Mouse (Mus musculus) liver, embryonic 14.5 days (tissue): ENCODE measurements around the gene Krt5. TPM values are rescaled to one million over a fixed set of nuclear protein-coding genes. Genes with fewer than 3 reads are reported as not detected.

Experiments
- ATAC-seq: fragments of 200-750 bp; cut with Nextera tagmentation; 2 replicates; pipeline ENCODE4 v1.8.0; 2017; ENCODE audit warnings: moderate number of reproducible peaks, mild to moderate bottlenecking, moderate library complexity; ENCODE audit not compliant: insufficient read depth
- DNase-seq, 3 experiments: peaks; one replicate each; pipeline ENCODE4 v3.0.0-alpha.2; 2012 to 2013; ENCODE audit warnings: low read depth in 3 of 3, low spot score in 3 of 3
- H3K27ac ChIP-seq: fragments of 300-500 bp; sonication (generic); 2 replicates; pipeline ENCODE4 v1.5.1; 2014; ENCODE audit warnings: moderate library complexity, mild to moderate bottlenecking, control low read depth, inconsistent platforms
- H3K27me3 ChIP-seq: fragments of 300-500 bp; sonication (generic); 2 replicates; pipeline ENCODE4 v1.6.1; 2014; ENCODE audit warnings: mild to moderate bottlenecking, low read length, moderate library complexity; ENCODE audit not compliant: control insufficient read depth, insufficient read depth
- H3K36me3 ChIP-seq: fragments of 300-500 bp; sonication (generic); replicated peaks from 2 replicates; pipeline ENCODE4 v1.6.1; 2014; ENCODE audit warnings: low read depth; ENCODE audit not compliant: control insufficient read depth, insufficient read depth
- H3K4me1 ChIP-seq, 2 experiments: fragments of 200-500 bp in 1 of 2; fragments of 300-500 bp in 1 of 2; sonication (generic) in 1 of 2; replicated peaks; 2 replicates each; pipeline ENCODE4 v1.6.1; 2012 to 2014; ENCODE audit warnings: antibody characterized with exemption in 1 of 2, inconsistent platforms in 1 of 2, low read length in 1 of 2; ENCODE audit not compliant: control insufficient read depth in 2 of 2, insufficient read depth in 2 of 2
- H3K4me2 ChIP-seq: fragments of 300-500 bp; sonication (generic); 2 replicates; pipeline ENCODE4 v1.6.1; 2014; ENCODE audit warnings: low read depth, mild to moderate bottlenecking, control low read depth, moderate library complexity
- H3K4me3 ChIP-seq, 2 experiments: fragments of 200-500 bp in 1 of 2; fragments of 300-500 bp in 1 of 2; sonication (generic) in 1 of 2; 2 replicates each; pipeline ENCODE4 v1.5.1; 2012 to 2014; ENCODE audit warnings: low read depth in 2 of 2, low read length in 2 of 2, mild to moderate bottlenecking in 2 of 2, control low read depth in 1 of 2, inconsistent platforms in 1 of 2, moderate library complexity in 1 of 2; ENCODE audit not compliant: insufficient read depth in 1 of 2
- H3K9ac ChIP-seq: fragments of 300-500 bp; sonication (generic); replicated peaks from 2 replicates; pipeline ENCODE4 v1.6.1; 2014; ENCODE audit warnings: mild to moderate bottlenecking, control low read depth, moderate library complexity
- H3K9me3 ChIP-seq: fragments of 300-500 bp; sonication (generic); 2 replicates; pipeline ENCODE4 v1.6.1; 2016; ENCODE audit warnings: low read length, mixed read lengths; ENCODE audit not compliant: control insufficient read depth
- CTCF ChIP-seq: IDR thresholded peaks from 2 replicates; pipeline ENCODE4 v1.5.1; 2016; ENCODE audit warnings: antibody characterized with exemption, low read depth, control low read depth
- EP300 ChIP-seq: IDR thresholded peaks from 2 replicates; pipeline ENCODE4 v1.6.1; 2016; ENCODE audit warnings: antibody characterized with exemption, low read depth
- WGBS: fragments of 180-500 bp; shearing (Covaris S2); extraction: QIAGEN DNeasy Blood & Tissue Kit; methylation state at CpG from one replicate; pipeline ENCODE4 v1.1.7; 2014; ENCODE audit not compliant: insufficient replicate concordance; 5-methylcytosine and 5-hydroxymethylcytosine counted together
- polyA plus RNA-seq, 2 experiments: library from polyadenylated mRNA; depleted of rRNA in 1 of 2; stranded (reverse) in 1 of 2; unstranded in 1 of 2; fragments of >200 nt; fragmentation: Nextera tagmentation in 1 of 2; extraction: Ambion mirVana in 1 of 2; gene quantifications; 2 replicates each; pipeline versions ENCODE4 v1.2.1 to v1.2.3; 2012 to 2014

Gene Krt5
- polyA plus RNA-seq, 2 experiments = 0.45 TPM; not detected in 1

GRCm38 (mm10) chr15:101704066-101704465 lies 8.6 kb downstream of the Krt5 start:
- Histone ChIP-seq H3K9me3 (no peaks in the 10 kb centered on the region), H3K4me1 (no peaks in the 10 kb centered on the region), H3K27ac (no peak overlapping the region), H3K27me3 (no peaks in the 10 kb centered on the region), H3K36me3 (no peaks in the 10 kb centered on the region), H3K4me2 (no peak overlapping the region), H3K4me3 (no peak overlapping the region), H3K9ac (no peak overlapping the region)
- TF ChIP-seq CTCF (0 out of 2 replicates have a peak, but pooled peaks have one; percentile 19), EP300 (no peak)
- DNase-seq (no peak), ATAC-seq (no peak)
- WGBS = 60% methylated on average over 4 of the region's 4 CpGs

DNA sequence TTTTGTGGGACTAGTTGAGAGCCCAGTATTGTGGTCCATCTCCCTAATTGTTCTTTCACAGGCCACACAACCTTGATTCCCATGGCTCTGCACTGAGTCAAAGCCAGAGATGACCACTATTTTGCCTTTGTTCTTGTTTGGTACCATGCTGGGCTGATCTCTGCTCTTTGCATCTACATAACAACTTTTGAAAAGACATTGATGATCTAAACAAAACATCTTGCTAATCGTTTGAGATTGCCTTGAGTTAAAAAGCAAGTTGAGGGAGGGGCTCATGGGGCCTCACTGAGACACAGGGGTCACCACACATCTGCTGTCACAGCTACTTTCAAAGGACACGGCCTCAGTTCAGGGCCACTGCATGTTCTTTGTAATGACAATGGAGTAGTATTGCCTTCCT lies 10.3 kb downstream of the Krt5 start:
- Histone ChIP-seq H3K4me1 (no peaks in the 10 kb centered on the region), H3K27me3 (no peaks in the 10 kb centered on the region), H3K27ac (no peak overlapping the region), H3K9me3 (no peaks in the 10 kb centered on the region), H3K9ac (no peak overlapping the region), H3K4me2 (no peak overlapping the region), H3K4me3 (no peak overlapping the region), H3K36me3 (no peaks in the 10 kb centered on the region)
- WGBS = 32% methylated on average over 2 of the region's 2 CpGs
- TF ChIP-seq CTCF = no peak
- TF ChIP-seq EP300 = no peak
- DNase-seq (no peak), ATAC-seq (no peak)

DNA sequence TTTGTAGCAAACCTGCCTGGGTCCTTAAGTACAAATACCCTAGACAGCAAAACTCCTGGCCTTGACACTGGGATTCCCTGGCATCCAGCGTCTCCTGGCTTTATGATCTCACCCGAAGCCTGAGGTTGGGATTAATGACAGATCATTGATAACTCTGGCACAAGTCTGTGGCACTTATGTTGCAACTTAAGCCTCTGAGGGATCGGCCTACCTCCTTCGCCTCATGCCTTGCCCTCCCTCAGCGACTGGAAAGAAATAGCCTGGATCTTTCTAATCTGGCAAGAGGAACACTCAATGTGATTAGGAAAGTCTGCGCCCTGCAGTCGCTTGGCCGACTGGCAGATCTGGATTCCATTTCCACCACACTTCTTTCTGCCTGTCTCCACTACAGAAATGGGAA lies 12.8 kb downstream of the Krt5 start:
- no peak for DNase-seq
- Histone ChIP-seq H3K4me2 (no peak overlapping the region), H3K9me3 (no peaks in the 10 kb centered on the region), H3K9ac (no peak overlapping the region), H3K27ac (no peak overlapping the region), H3K4me3 (no peak overlapping the region), H3K4me1 (no peaks in the 10 kb centered on the region), H3K36me3 (no peaks in the 10 kb centered on the region), H3K27me3 (no peaks in the 10 kb centered on the region)
- TF ChIP-seq EP300 (no peak), CTCF (no peak)
- no peak for ATAC-seq
- 55% methylated on average over 8 of the region's 8 CpGs for WGBS

DNA sequence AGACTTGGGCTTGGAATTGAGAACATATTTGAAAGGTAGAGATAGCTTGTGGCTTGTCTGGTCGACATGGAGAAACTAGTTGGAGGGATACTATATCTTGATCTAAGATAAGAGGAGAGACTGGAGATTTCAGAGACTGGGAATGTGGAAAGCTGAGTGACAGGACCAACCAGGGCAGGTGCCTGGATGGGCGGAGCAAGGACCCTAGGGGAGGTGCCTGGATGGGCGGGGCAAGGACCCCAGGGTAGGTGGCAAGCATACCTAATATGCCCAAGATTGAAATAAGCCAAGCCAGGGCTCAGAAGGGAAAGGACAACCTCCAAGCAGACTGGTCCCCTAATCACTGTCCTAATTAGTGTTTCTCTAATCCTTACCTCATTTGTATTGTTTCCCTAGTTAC lies 13.5 kb downstream of the Krt5 start:
- Histone ChIP-seq H3K27me3 (no peaks in the 10 kb centered on the region), H3K9ac (no peak overlapping the region), H3K36me3 (no peaks in the 10 kb centered on the region), H3K9me3 (no peaks in the 10 kb centered on the region), H3K27ac (no peak overlapping the region), H3K4me3 (no peak overlapping the region), H3K4me2 (no peak overlapping the region), H3K4me1 (no peaks in the 10 kb centered on the region)
- no peak for ATAC-seq
- no peak for DNase-seq
- WGBS = 25% methylated on average over 3 of the region's 3 CpGs
- TF ChIP-seq EP300 (no peak), CTCF (no peak)

GRCm38 (mm10) chr15:101697326-101698188 lies 15.1 kb downstream of the Krt5 start:
- no peak for ATAC-seq

More at GRCm38 (mm10) chr15:101697326-101698188, 15.1 kb downstream of the Krt5 start:
- H3K36me3 ChIP-seq = no peaks in the 10 kb centered on the region
- TF ChIP-seq CTCF = no peak
- no peak for TF ChIP-seq EP300
- no peak overlapping the region for H3K4me3 ChIP-seq
- H3K4me1 ChIP-seq = no peaks in the 10 kb centered on the region
- H3K27me3 ChIP-seq = no peaks in the 10 kb centered on the region
- no peak overlapping the region for H3K9ac ChIP-seq
- DNase-seq = no peak
- no peak overlapping the region for H3K27ac ChIP-seq
- H3K4me2 ChIP-seq = no peak overlapping the region
- H3K9me3 ChIP-seq = no peaks in the 10 kb centered on the region
- WGBS = 53% methylated on average over 8 of the region's 8 CpGs
